Mouse (Mus musculus) limb, embryonic 10.5 days (tissue): ENCODE data around the gene Gm20894. TPM values are rescaled to one million over a fixed set of nuclear protein-coding genes. Genes with fewer than 3 reads are reported as not detected.
"Not testable (repeated sequence)": the region's sequence is repeated elsewhere in the genome, so short reads cannot be mapped to it uniquely, and the experiment has no call there.

Source experiments
- DNase-seq: peaks from one replicate; pipeline ENCODE4 v3.0.0-alpha.2; 2017; ENCODE audit warnings: low spot score
- H3K27ac ChIP-seq: fragments of 300-500 bp; sonication (generic); 2 replicates; pipeline ENCODE4 v1.5.1; 2016; ENCODE audit warnings: mild to moderate bottlenecking
- H3K27me3 ChIP-seq: fragments of 300-500 bp; sonication (generic); 2 replicates; pipeline ENCODE4 v1.6.1; 2016; ENCODE audit warnings: low read depth, mild to moderate bottlenecking; ENCODE audit not compliant: poor library complexity, severe bottlenecking
- H3K36me3 ChIP-seq: fragments of 300-500 bp; sonication (generic); 2 replicates; pipeline ENCODE4 v1.6.1; 2016; ENCODE audit warnings: mild to moderate bottlenecking, moderate library complexity
- H3K4me1 ChIP-seq: fragments of 300-500 bp; sonication (generic); 2 replicates; pipeline ENCODE4 v1.6.1; 2016
- H3K4me3 ChIP-seq: fragments of 300-500 bp; sonication (generic); 2 replicates; pipeline ENCODE4 v1.5.1; 2016; ENCODE audit warnings: mild to moderate bottlenecking, moderate library complexity
- H3K9me3 ChIP-seq: fragments of 300-500 bp; sonication (generic); replicated peaks from 2 replicates; pipeline ENCODE4 v1.6.1; 2016; ENCODE audit warnings: mild to moderate bottlenecking
- WGBS: fragments of 180-500 bp; shearing (Covaris S2); methylation state at CpG from one replicate; pipeline ENCODE4 v1.1.7; 2016; 5-methylcytosine and 5-hydroxymethylcytosine counted together
- polyA plus RNA-seq: library from polyadenylated mRNA; unstranded; fragments of >200 nt; fragmentation: Nextera tagmentation; extraction: Ambion mirVana; gene quantifications from 2 replicates; pipeline ENCODE4 v1.2.1, GENCODE M21; 2016

Gm20894 gene
- polyA plus RNA-seq, result not detected in 2 replicates

DNA sequence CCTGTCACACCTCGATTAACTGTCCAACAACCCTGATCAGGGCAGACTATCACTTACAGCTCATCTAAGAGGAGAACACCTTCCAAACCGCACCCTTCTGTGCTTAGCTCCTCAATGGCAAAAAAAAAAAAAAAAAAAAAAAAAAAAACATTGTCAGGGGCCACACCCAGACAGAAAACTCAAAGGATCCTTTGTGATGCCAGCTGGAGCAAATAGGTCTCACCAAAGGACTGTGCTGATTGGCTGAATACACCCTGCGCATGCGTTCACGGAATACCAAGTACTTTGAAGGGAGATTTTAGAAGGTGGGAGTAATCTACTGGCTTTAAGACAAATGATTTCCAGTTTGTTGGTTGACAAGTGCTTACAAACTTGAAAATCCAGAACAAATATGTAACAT lies at the start of gene Gm20894:
Gm20894 (minus strand) TSS at position 101 of the 400 bp plus-strand sequence.
- H3K9me3 ChIP-seq, H3K36me3 ChIP-seq, DNase-seq, H3K4me1 ChIP-seq, H3K27ac ChIP-seq, H3K27me3 ChIP-seq, H3K4me3 ChIP-seq: not testable (repeated sequence)
- no CpG with 5 or more reads among the region's 5 CpGs for WGBS
